Mouse (Mus musculus) ZHBTc4 (cell line): ENCODE data around the gene Krt2.

Source experiments
- DNase-seq: peaks from one replicate; pipeline ENCODE4 v3.0.0-alpha.2; 2011; ENCODE audit warnings: low read depth, low spot score

Krt2 gene

GRCm38 (mm10) chr15:101772711-101773081 is 45.3 kb downstream of the Krt2 start:
- peak; percentile 92 for DNase-seq

- peak; percentile 63 for DNase-seq
These were observed 45.8 kb downstream of the Krt2 start for GRCm38 (mm10) chr15:101772080-101772710.

GRCm38 (mm10) chr15:101770226-101770625 is 47.7 kb downstream of the Krt2 start:
- DNase-seq: no peak
